Mouse (Mus musculus) heart, postnatal 4 days (tissue): Measurements from ENCODE around the gene BC017158. TPM values are rescaled to one million over a fixed set of nuclear protein-coding genes. Genes with fewer than 3 reads are reported as not detected.

ENCODE experiments used
- DNase-seq: peaks from one replicate; pipeline ENCODE4 v3.0.0; 2021
- total RNA-seq, 2 experiments: library from RNA; stranded (reverse); gene quantifications; 2 replicates each; pipeline ENCODE4 v1.2.3; 2021

BC017158 gene
- total RNA-seq, 2 experiments from 2014 or later: 12.4 to 13.1 TPM

DNA sequence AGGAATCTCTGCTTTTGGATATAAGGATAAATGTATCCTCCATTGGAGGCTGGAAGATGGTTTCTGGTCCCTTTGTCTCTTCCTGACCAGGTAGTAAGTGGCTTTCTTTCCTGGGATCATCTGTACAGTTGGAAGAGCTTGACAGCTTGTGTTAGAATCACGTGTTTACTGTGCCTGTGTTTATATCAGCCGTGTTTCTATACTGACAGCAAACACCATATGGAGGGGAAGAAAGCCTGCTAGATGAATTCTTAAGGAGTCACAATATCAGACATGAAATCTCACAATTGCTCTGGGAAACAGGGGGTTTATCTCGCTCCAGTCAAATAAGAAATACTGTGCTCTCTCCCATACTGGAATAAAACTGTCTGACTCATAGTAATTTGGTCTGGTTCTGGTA lies 11.2 kb upstream of the BC017158 start:
- DNase-seq: no peak

- DNase-seq: no peak
Measured at GRCm38 (mm10) chr7:128307851-128308250, 9.9 kb upstream of the BC017158 start.

DNA sequence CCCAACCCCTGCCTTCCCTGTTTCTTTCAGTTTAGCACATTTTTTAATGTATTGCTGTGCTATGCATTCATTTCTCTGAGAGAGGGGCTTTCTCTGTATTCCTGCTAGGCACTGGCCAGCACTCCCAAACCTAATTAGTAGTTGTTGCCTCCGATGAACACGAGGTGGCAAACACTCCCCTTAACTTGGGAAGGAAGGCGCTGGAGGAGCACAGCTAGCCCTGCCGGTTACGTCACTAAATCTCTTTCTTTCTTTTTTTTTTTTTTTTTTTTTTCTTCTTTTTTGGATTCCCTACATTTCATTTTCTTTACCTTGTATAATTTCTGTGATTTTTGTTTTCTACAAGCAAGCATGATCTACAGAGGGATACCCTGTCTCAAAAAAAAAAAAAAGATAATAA lies 6.9 kb upstream of the BC017158 start:
- DNase-seq: peak; percentile 70

- no peak for DNase-seq
Measured at GRCm38 (mm10) chr7:128304198-128304597, 6.2 kb upstream of the BC017158 start.

GRCm38 (mm10) chr7:128302151-128302550 lies 4.2 kb upstream of the BC017158 start:
- DNase-seq: no peak

DNA sequence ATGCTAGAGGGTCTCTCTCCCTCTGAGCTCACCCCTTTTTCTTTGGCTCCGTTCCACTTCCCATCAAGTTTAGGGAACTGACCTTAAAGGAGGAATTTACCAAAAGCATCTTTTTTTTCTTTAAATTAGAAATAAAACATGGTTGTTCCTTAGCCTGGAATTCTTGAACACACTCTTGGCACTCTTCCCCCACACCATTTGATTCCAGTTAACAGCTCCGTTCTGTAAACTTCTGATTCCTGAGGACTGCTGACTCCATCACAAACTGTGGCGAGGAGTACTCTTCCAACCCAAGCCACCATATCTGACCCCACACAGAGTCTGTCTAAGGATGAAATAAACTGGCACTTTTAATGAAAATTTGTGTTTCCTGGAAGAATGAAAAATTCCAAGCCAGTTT lies 3.0 kb upstream of the BC017158 start:
- no peak for DNase-seq

DNA sequence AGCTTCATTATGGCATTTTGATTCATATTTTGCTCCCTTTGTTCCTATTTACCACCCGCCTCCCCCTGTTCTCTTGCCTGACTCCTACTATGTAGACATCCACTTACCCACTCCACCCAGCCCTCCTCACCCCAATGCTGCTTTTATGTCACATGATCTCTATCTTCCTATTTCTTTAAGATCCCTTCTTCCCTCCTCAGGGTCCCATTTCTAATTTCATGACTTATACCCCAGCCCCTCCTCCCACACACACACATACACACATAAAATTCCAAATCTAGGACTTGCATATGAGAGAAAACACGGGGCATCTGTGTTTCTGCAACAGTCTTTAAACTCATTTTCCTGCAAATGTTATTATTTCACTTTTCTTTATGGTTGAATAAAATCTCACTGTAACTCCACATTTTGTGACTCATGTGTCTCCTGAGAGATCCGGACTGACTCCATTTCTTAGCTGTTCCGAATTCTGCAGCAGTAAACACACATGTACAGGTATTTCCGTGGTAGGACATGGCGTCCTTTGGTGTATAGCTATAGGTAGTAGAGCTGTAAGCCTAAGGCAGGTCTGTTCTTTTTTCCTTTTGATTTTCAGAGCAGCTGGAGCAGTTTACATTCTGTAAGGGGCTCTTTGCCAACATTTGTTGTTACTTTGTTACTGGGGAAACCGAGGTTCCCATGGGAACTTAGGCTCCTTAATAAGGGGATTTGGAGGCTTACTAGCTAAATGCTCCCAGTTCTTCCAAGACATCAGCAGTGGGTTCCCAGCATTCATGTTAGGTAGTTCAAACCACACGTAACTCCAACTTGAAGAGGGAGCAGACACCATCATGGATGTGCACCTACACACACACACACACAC lies 742 bp upstream of the BC017158 start:
- no peak for DNase-seq

DNA sequence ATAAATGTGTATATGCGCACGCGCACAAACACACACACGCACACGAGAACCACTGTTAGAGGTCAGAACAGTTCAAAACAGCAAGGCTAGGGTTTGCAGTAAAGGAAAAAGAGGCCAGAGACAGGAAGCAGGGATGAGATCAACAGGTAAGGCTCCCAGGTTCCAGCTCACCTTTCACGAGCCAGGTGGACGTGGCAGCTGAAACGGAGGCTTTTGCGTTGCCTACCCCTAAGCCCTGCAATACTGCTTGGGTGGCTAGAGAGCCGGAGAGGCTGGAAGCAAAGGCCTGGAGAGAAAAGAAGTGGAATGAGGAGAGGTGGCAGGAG lies 716 bp downstream of the BC017158 start:
- no peak for DNase-seq

GRCm38 (mm10) chr7:128296514-128296913 lies 1.5 kb downstream of the BC017158 start:
- DNase-seq: no peak

- DNase-seq: no peak
Measured at GRCm38 (mm10) chr7:128294785-128295184, 3.2 kb downstream of the BC017158 start.

- DNase-seq: peak; percentile 27
Measured at GRCm38 (mm10) chr7:128288923-128289544, 8.9 kb downstream of the BC017158 start.

- DNase-seq: no peak
Measured at GRCm38 (mm10) chr7:128285060-128285459, 12.9 kb downstream of the BC017158 start.

DNA sequence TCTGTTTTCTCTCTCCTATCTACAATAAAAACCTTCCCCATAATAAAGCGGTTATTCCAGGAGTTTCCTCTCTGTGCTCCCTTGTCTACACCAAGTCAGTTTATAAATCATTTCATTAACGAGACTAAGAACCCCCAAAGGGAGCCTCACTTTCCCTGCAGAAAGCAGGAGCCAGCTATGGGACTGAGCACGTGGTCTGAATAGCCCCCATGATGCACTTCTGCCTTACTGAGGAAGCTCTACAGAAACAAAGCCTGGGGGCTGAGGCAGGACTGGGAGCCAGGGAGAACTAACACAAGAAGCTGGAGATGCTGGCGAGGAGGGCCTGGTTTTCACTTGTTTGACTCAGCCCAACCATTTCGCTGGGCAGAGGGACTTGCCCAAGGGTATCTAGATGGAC lies 13.9 kb downstream of the BC017158 start:
- no peak for DNase-seq

DNA sequence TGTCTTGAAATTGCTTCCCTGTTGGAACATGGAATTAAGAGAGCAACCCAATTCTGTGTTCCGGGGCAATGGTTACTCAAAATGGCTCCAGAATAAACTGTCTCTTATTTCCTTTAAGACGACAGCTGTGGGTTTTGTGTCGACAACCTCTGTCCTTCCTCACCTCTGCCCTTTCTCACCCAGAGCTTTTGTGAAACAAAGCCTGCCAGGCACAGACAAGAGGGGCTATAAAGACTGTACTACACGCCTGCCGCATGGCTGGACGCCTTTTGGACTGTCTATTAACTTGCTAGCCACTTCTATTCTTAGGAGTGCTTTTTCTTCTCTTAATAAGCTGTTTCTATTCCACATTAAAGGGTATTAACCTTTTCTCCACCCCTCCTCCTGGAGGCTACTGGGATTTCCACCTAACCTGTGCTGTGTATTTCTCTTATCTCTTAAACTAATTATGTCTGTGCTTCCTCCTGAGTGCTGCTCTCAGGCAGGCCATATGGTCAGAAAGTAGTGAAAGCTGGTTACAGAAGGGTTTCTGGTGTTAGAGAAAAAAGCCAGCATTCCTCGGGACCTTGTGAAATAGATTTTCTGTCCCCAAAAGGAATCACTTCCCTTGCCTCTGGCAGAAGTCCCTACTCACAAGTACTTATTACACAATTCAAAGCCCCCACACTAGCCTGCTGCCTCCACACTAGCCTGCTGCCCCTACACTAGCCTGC lies 15.3 kb downstream of the BC017158 start:
- no peak for DNase-seq

GRCm38 (mm10) chr7:128281765-128282164 lies 16.2 kb downstream of the BC017158 start:
- no peak for DNase-seq

DNA sequence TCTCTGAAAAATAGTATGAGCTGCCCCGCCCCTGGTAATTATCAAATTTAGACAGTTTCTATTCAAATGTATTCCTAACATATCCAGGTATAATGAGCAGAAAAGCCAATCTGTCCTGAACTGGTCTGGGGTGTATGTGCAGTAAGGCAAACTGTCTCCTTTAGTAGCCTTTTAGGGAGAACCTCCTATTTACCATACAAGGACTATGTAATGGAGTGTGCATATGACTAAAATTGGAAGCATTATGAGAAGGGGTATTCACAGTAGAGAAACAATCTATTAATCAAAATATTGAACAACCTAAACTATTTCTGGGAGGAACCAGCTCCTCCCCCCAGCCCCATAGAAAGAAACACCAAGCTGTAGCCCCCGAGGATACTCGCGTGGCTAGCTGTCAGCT lies 18.2 kb downstream of the BC017158 start:
- no peak for DNase-seq

DNA sequence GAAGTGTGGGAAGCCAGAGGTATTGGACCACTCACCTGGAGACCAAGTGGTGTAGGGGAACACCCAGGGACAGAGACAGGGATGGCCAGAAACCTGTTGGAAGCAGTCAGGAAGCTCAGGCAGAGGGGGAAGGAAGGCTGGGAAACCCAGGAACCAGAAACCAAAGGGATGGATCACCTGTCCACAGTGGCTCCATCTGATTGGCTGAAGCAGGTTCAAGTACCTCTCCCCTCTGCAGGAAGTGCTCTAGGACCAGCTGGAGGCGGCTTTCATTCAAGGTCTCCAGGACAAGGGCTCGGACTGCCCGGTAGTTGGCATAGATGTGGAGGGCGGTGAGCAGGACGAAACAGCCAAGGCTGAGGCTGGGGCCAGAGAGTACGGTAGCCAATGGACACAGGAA lies 21.9 kb downstream of the BC017158 start:
- DNase-seq: no peak

DNA sequence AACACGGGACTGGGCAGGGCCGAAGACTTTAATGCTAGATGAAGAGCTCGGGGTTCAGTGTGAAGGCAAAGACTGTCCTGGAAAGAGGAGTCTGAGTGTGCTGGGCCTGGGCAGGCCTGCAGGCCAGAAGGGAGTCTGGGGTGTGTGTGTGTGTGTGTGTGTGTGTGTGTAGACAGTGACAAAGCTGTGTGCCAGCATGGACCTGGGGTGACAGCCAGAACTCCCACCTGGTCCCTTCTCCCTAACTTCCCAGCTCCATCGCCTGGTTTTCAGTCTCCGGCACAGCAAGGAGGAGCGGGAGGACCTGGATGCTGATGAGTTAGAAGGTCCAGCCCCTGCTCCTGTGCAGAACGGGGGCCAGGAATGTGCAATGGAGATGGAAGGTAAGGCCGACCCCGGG lies 26.5 kb downstream of the BC017158 start:
- no peak for DNase-seq

- no peak for DNase-seq
Measured at GRCm38 (mm10) chr7:128270431-128270850, 27.5 kb downstream of the BC017158 start.

GRCm38 (mm10) chr7:128267813-128268212 lies 30.2 kb downstream of the BC017158 start:
- DNase-seq: no peak

DNA sequence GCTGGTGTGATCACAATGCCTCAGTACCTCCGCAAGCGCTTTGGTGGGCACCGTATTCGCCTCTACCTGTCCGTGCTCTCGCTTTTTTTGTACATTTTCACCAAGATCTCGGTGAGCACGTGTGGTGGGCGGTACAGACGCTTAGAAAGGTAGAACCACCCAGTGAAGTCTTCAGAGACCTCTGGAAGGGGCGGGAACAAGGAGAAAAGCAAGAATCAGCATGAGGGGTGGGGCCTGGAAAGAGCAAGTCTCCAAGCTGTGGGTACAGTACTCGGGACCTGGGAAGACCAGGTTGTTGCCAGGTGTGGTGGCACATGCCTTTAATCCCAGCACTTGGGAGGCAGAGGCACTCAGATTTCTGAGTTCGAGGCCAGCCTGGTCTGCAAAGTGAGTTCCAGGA lies 30.6 kb downstream of the BC017158 start:
- no peak for DNase-seq

- no peak for DNase-seq
Measured at GRCm38 (mm10) chr7:128266056-128266455, 31.9 kb downstream of the BC017158 start.

GRCm38 (mm10) chr7:128265411-128265810 lies 32.6 kb downstream of the BC017158 start, which contains the start of gene Slc5a2:
TSS of gene Slc5a2 (plus strand) at chr7:128265657.
- DNase-seq: no peak
